Mouse (Mus musculus): ENCODE data around the gene Msi2.

The Msi2 gene

DNA sequence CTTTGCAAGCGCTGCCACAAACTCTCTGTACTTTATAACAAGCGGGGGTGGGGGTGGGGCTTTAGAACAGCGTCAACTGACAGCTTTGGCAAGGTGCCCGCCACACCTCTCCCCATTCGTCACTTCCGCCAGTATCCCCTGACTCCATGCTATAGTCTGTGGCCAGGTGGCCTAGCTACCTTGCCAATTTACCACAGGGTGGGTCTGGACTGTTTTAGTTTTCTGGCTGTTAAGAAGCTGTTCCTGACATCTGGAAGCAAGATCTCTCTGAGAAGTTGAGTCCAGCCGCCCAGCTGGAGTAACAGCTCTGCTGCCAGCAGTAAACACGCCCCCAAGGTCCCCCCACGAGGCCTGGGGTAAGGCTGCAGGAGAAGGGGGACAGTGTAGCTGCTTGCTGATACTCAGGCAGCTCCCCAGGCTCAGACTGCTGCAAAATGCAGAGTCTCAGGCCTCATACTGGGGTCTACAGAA lies 292.6 kb downstream of the Msi2 start:
- in situ Hi-C loops (cut with MboI; ENCODE audit: low pct_unique_long_range_greater_than_20kb in 1 of 2, low sequenced_read_pairs in 2 of 2, unreplicated experiment in 1 of 2), result loop anchor here in 1 of 2 experiments (10.0 kb wide), 1 partner anchor 389 kb away; no protein-coding TSS in a partner anchor

DNA sequence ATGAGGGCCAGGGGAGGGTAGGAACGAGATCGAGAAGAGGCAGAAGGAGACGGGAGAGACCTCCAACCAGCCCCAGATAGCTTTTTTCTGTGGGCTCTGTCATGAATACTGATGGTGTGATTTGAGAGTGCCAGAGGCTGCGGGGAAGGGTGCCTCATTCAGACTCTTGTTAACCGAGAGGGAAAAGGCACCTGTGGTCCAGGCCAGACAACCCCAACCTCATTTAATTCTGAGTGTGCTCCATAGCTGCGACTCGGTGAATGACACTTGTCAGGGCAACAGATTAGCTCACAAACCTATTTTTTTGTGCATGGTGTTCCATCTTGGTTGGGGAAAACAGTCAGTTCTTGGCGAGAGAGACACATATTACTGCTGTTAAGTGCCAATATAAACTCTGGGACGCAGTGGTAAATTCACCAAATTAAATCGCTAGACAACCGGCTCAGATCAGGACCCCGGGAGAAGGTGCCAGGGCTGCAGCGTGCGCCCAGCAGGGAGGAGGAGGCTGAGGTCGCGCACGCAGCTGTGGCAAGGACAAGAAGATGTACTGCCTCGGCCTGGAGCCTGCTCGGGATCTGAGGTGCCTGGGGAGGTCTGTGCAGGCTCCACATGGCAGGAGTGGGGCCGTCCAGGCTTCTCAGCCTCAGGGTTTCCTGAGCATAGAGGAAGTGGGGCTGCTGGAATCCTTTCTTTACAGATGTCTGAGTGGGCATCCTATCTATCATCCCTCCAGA lies 294.1 kb downstream of the Msi2 start:
- in situ Hi-C loops (cut with MboI; ENCODE audit: low pct_unique_long_range_greater_than_20kb in 1 of 2, low sequenced_read_pairs in 2 of 2, unreplicated experiment in 1 of 2), result loop anchor here in 1 of 2 experiments (10.0 kb wide), 1 partner anchor 391 kb away; no protein-coding TSS in a partner anchor

DNA sequence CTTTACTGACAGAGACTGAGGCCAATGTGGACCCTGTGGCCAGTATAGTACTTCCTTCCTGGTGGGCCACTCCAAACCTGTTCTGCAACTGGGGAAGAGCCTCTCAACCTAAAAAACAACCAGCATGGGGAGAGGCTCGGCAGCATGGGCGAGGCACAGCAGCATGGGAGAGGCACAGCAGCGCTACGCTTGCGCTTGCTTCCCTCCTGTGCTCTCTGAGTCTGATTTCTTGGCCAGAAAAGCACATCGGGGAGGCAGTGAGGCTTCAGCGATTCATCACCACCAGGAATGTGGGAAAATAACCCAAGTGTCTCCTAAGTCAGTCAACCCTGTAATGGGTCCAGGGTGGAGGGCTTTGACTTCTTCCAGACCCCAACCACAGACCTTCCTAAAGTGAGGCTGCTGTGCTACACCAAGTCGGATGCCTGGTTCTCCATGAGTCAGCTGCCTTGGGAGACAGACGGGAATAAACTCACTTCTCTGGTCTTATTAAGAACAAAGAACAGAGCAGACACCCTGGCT lies 297.2 kb downstream of the Msi2 start:
- in situ Hi-C loops (cut with MboI; ENCODE audit: low pct_unique_long_range_greater_than_20kb in 1 of 2, low sequenced_read_pairs in 2 of 2, unreplicated experiment in 1 of 2), result loop anchor here in 1 of 2 experiments (10.0 kb wide), 1 partner anchor 394 kb away; no protein-coding TSS in a partner anchor

DNA sequence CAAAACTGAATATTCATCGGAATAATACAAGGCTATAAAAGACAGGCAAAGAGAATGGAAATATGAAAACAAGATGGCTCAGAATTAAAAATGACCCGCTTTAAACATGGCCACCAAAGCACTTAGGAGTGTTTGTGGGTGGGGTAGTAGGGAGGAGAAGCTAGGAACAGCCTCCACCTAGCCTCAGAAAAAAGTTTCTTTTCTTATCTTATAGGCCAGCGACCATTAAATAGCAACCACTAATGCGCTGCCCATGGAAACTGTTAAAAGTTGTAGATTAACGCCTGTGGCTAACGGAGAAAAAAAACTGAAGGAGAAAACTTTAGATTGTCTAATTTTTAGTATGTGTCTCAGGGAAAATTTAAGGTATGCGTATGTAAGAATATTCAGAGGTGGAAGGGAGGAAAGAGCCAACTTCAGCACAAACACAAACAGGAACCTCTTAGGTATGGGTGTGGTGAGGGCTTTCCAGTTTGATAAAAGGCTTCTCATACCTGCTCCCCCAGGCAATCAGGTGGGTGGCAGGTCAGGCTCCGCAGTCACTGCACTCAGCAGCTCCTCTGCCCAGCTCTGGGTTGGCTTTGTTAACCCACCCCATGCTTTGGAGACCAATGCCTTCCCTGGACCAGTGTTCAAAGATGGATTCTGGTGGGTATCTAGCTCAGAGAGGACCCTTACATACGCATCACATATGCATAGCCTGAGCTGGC lies 298.5 kb downstream of the Msi2 start:
- in situ Hi-C loops (cut with MboI; ENCODE audit: low pct_unique_long_range_greater_than_20kb in 1 of 2, low sequenced_read_pairs in 2 of 2, unreplicated experiment in 1 of 2), result loop anchor here in 1 of 2 experiments (10.0 kb wide), 1 partner anchor 395 kb away; no protein-coding TSS in a partner anchor

DNA sequence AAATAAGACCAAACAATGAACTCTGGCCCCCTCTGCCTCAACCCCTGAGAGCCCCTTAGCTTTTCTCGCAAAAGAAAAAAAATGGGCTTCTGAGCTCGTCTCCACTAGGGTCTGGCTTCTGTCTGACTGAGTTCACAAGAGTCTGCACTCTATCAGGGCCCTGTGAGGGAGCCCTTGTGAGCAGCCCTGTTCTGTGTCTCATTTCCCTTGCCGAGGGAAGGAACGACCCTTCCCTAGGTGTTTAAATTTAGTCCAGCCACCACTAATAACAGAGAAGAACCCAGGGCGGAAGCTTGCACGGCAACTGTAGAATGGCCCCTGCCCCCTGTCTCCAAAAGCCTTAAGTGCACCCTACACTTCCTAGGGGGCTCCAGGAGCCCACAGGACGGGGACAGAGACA lies 299.2 kb downstream of the Msi2 start:
- in situ Hi-C loops (cut with MboI; ENCODE audit: low pct_unique_long_range_greater_than_20kb in 1 of 2, low sequenced_read_pairs in 2 of 2, unreplicated experiment in 1 of 2), result no loop called here

DNA sequence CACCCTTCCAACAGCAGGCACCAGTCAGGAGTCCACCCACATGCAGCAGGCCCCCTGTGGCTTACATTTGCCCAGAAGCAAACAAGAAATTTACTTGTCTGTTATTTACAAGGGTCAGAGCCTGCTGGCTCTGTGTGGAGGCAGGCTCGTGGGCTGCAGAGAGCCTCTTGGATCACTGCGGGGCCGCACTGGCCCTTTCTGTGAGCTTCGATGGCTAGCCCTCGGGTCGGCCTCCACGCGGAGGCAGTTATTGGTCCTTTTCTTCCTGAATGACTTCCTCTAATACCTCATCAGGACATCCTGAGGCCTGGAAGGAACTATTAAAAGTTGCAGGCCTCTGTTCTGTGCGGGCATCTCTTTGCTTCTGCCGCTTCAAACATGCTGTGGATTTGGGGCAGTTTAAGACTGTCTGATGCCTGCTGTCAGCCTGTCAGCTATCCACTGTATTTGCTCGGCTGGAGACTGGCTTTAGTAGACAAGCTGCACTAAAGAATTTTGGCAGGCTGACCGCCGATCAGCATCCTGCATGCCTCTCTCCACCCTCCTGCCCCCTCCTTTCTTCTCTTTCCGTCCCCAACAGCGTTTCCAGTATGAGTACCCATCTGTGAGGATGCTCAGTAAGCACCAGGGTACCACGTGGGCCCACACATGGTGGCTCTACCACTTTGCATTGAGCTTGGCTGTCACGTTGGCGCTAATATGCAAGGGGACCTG lies 304.0 kb downstream of the Msi2 start:
- in situ Hi-C loops (cut with MboI; ENCODE audit: low pct_unique_long_range_greater_than_20kb in 1 of 2, low sequenced_read_pairs in 2 of 2, unreplicated experiment in 1 of 2), result no loop called here

DNA sequence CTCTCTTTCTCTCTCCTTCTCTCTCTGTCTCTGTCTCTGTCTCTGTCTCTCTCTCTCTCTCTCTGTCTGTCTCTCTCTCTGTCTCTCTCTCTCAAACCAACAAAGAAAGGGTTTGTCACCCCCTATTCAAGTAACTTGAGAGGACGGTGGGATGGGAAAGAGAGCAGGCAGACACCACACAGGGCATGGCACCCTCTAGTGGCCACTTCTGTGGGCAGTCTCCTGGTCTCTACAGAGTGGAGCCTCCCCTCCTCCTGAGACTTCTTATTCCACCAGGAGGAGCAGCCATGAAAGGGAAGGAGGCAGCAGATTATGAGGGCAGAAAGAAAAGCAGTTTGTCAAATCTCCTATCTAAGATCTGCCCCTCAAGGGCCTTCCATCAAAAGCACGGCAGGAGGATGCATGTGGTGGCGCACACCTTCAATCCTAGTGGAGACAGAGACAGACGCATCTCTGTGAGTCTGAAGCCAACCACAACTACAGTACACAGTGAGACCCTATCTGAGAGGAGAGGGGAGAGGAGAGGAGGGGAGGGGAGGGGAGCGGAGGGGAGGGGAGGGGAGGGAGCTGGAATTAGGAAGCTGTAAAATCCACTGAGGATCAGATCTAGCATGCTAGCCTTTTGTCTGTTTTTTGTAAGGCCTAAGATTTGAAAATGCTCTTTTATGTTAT lies 305.8 kb downstream of the Msi2 start:
- in situ Hi-C loops (cut with MboI; ENCODE audit: low pct_unique_long_range_greater_than_20kb in 1 of 2, low sequenced_read_pairs in 2 of 2, unreplicated experiment in 1 of 2), result no loop called here

DNA sequence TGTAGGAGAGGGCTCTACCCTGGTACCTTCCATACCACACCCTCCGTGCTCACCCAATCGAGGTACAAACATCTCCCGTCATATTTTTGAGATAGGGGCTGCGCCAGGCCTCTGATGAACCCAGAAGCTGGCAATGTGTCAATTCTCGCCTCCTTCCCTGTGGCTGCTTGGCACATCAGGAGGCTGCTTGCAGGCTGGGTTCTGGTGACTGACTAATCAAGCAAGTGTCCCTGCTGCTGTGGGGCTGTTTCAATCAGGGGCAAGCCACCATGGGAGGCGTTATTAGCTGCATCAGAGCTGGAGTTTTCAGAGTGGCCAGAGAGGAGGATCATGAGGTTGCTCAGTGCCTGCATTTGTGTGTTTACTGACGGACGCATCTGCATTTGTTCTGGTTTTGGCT lies 310.0 kb downstream of the Msi2 start:
- in situ Hi-C loops (cut with MboI; ENCODE audit: low pct_unique_long_range_greater_than_20kb in 1 of 2, low sequenced_read_pairs in 2 of 2, unreplicated experiment in 1 of 2), result no loop called here

DNA sequence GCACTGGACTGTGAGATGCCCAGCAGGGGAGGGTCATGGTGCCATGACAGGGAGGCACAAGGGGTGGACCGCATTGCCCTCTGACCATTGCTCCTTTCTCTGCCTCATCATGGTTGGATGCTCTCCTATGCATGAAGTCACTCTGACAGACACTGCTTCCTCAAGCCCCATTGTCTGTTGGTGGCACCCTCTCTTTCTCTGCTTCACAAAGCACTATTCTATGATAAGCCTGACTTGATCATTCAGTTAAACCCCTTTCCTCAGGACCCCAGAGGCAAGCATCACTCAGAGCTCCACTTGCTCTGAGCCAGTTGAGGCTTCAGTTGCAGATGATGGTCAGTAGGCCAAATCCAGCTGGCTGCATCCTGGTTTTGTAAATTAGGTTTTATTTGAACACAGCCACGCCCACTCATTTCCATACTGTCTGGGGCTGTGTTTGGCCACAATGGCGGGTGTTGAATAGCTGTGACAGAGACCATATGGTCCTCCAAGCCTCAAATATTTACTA lies 311.9 kb downstream of the Msi2 start:
- in situ Hi-C loops (cut with MboI; ENCODE audit: low pct_unique_long_range_greater_than_20kb in 1 of 2, low sequenced_read_pairs in 2 of 2, unreplicated experiment in 1 of 2), result no loop called here

DNA sequence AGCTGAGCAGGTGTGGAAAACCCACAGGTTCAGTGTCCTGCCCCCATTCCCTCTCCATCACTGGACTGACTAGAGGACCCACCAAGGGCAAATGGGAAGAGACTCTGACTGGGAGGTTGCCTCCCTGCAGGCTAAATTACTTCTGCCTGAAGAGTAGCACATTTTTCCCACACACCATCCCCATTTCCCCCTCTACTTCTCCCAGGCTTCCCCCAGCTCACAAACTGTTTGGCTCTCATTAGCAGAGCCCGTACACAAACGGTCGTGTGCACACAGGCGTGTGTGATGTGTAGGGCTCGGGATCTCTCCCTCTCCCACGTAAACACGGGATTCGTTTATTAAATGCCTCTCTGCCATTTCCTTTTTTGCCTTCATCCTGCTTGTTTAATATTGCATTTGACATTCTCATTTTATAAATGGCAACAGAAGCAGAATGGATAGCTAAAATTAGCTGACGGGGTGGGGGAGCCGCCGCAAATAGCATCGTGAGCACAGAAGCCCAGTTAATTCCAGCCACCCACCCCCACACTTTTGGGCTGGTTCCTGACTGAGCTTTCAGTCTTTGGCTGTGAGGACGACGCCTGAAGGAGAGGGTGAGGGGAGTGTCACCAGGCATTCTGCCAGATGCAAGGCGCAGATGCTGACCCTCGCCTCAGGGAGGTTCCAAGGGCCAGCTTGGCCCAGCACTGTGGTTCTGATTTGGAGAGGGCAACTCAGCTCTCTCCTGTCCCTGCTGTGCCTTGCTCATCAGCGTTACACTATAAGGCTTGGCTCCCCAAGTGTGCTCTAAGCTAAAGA lies 313.3 kb downstream of the Msi2 start:
- in situ Hi-C loops (cut with MboI; ENCODE audit: low pct_unique_long_range_greater_than_20kb in 1 of 2, low sequenced_read_pairs in 2 of 2, unreplicated experiment in 1 of 2), result no loop called here

DNA sequence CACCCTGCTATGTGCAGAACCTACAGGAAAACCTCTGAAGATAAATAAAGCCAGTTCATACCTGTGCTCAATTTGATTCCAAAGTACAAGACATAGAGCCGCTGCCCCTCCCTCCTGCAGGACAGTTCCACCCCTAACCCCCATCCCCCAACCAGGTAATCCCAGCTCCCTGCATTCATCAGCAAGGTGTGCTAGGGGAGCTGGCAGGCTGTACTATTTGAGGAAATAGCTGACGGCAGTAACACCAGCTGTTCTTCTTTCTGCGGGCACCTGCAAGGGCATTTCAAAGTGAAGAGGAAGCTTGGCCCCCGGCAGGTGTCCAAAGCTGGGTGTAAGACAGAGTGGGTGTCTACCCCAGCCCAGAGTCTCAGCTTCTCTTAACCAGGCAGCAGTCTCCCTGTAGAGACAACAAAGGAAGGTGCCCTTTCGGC lies 314.1 kb downstream of the Msi2 start:
- in situ Hi-C loops (cut with MboI; ENCODE audit: low pct_unique_long_range_greater_than_20kb in 1 of 2, low sequenced_read_pairs in 2 of 2, unreplicated experiment in 1 of 2), result no loop called here

DNA sequence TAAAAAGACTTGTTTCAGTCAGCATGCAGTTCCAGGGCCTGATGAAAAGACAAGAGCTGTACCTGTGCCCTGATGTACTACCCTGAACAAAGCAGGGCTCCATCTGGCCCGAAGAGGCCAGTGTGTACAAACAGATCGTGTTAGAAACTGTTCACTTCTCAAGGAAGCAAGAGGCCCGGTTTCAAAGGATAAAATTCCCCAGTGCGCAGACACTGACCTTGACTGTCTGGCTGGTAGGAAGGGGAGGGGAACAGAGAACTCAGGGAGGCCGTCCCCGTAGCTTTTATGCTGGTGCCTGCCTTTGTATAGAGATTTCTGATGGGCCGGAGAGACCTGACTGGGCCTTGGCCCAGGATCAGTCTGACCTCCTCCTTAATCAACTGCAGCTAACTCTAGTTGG lies 316.0 kb downstream of the Msi2 start:
- in situ Hi-C loops (cut with MboI; ENCODE audit: low pct_unique_long_range_greater_than_20kb in 1 of 2, low sequenced_read_pairs in 2 of 2, unreplicated experiment in 1 of 2), result no loop called here

DNA sequence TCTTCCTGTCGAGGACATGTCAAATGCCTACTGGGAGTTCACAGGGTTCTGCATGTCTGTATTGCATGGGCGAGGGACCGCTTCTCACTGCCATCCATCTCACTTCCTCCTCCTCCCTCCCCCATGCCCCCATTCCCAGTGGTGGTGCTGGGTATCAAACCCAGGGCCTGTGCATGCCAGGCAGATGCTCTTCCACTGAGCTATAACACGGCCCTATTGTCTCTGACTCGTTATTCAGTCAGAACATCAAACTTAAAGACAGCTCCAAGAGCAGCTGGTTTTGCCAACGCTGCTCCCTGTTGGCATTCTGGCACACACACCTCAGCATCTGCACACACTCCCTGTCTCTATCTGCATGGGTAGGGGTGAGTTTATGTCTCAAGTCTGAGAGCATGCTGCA lies 317.0 kb downstream of the Msi2 start:
- in situ Hi-C loops (cut with MboI; ENCODE audit: low pct_unique_long_range_greater_than_20kb in 1 of 2, low sequenced_read_pairs in 2 of 2, unreplicated experiment in 1 of 2), result no loop called here

DNA sequence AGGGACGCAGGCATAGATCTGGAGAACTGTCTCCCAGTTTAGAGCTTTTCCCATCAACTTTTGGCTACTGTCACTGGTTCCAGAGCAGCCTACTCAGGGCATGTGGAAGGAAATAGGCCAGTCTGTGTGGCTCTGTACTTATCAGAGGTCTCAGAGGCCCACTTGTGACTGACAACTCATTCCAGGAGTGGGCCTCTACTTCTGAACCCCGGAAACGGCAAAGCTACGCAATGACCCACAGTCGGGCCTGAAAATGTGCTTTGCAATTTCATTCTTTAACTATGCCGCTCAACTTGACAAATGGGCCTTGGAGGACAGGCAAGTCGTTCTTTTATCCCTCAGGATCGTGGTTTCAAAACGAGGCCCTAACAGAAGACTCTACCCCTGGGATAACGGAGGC lies 317.4 kb downstream of the Msi2 start:
- in situ Hi-C loops (cut with MboI; ENCODE audit: low pct_unique_long_range_greater_than_20kb in 1 of 2, low sequenced_read_pairs in 2 of 2, unreplicated experiment in 1 of 2), result no loop called here

DNA sequence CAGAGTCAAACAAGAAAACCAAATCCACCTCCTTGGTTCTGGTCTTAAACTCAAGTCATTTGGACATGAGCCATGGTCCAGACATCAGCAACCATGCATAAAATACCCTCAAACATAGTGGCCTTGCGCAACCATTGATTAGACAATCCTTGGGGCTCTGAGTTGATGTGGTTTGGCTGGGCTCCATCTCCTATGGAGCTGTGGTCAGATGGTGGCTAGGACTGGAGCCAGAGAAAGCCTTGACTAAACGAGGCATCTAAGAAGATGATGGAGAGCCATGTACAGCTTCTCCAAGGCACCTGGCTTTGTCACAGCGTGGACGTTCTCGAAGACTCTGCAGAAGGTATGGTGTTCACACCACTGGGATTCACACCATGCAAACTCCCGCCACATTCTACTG lies 318.1 kb downstream of the Msi2 start:
- in situ Hi-C loops (cut with MboI; ENCODE audit: low pct_unique_long_range_greater_than_20kb in 1 of 2, low sequenced_read_pairs in 2 of 2, unreplicated experiment in 1 of 2), result no loop called here

DNA sequence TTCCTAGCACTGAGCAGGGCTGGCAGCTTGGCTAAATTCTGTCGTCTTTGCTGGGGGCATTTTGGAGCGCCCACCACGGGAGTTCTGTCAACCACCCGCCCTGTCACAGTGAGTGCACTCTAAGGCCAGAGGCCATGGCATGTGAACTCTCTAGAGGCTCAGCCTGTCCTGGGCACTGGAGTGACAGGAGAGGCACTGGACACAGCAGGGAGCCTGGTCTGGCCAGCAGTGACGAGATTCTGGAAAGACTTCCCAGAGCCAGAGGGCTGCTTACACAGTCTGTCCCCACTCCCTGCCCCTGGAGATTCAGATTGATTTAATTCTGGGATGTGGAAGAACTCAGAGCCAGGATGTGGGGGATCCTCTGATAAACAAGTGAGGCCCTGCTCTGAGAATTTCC lies 318.9 kb downstream of the Msi2 start:
- in situ Hi-C loops (cut with MboI; ENCODE audit: low pct_unique_long_range_greater_than_20kb in 1 of 2, low sequenced_read_pairs in 2 of 2, unreplicated experiment in 1 of 2), result no loop called here

DNA sequence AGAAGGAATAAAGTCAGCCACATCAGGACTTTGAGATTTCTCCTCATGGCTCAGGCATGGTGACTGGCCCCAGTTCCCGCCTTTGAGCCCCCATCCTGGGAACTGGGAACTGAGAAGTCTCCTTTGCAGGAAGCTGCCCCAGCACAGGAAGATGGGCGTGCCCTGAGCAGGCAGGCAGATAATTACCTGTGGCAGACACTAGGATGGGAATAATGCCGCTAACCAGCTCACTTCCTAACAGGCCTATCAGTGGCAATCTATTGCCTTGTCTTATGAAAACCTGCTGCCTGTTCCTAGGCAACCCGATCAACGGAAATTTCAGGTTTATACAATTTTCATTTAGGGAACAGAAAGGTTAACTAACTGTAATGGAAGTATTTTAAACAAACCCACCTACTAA lies 319.3 kb downstream of the Msi2 start:
- in situ Hi-C loops (cut with MboI; ENCODE audit: low pct_unique_long_range_greater_than_20kb in 1 of 2, low sequenced_read_pairs in 2 of 2, unreplicated experiment in 1 of 2), result no loop called here

Data from mouse embryonic stem cell (cell line).